Mouse (Mus musculus) megakaryocyte, embryonic 14.5 days (primary cell): ENCODE measurements around the gene Cse1l.

Experiments used
- FLI1 ChIP-seq: IDR thresholded peaks from 2 replicates; pipeline ENCODE4 v1.6.1; 2012; ENCODE audit warnings: low read length, inconsistent platforms, mixed read lengths
- GATA1 ChIP-seq: IDR thresholded peaks from 3 replicates; pipeline ENCODE4 v1.6.1; 2012; ENCODE audit warnings: mixed read lengths, low read length, inconsistent platforms, borderline replicate concordance

DNA sequence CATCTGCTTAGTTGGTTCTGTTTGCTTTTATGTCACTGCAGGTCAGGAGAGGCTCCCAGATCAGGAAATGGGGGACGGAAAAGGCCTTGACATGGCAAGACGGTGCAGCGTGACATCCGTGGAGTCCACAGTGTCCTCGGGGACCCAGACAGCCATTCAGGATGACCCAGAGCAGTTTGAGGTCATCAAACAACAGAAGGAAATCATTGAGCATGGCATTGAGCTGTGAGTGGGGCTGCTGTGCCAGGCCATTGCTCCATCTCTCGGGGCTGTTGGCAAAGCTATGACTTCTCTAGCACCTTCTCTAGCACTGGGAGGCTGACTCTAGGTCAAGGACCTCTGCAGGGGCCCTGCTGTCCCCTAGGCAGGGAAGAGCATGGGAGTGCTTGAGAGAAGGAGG, 49.5 kb upstream of the Cse1l start:
- TF ChIP-seq GATA1 (no peak), FLI1 (no peak)
